ENCODE assay signal across 15 mouse cellular contexts in genomic region chr9:109911779-109912178, GRCm38 (mm10). TPM values are rescaled to one million over a fixed set of nuclear protein-coding genes. Genes with fewer than 3 reads are reported as not detected.
DNase-seq lines count a peak whose midpoint lies in the region; ATAC-seq and TF ChIP-seq lines count a peak whose summit lies in the region.
"Had no signal": no experiment of that assay in that cellular context is flagged by ENCODE, and none has a peak within 500 bp of the region (broad histone marks: within the 10 kb centered on the region; RNA-seq: fewer than 3 reads in every experiment).

No protein-coding gene starts in this region.

- H3K27ac ChIP-seq in liver, adult 2 months (replicated peaks; ENCODE audit: insufficient read depth, low read depth, low read length) = no peak overlapping the region
- H3K27ac ChIP-seq in liver, embryonic 12.5 days = no peak overlapping the region
- H3K27ac ChIP-seq in kidney, embryonic 14.5 days (ENCODE audit: low read depth, low read length) = no peak overlapping the region
- H3K27ac ChIP-seq: midbrain, embryonic 10.5 days had no signal

- no peaks in the 10 kb centered on the region for H3K4me1 ChIP-seq in liver, adult 2 months (ENCODE audit: control insufficient read depth, insufficient read depth, low read length)
- H3K4me1 ChIP-seq in liver, embryonic 12.5 days = peaks cover 9% of the 10 kb centered on the region
- H3K4me1 ChIP-seq in kidney, embryonic 14.5 days (ENCODE audit: control insufficient read depth, insufficient read depth, low read length) = peaks cover 9% of the 10 kb centered on the region; the same call in 1 of the 2 replicates

- WGBS in liver, adult 2 months = 17% methylated on average over 7 of the region's 7 CpGs
- 70% methylated on average over 7 of the region's 7 CpGs for WGBS in liver, embryonic 12.5 days (ENCODE audit: insufficient replicate concordance)
- WGBS in kidney, embryonic 14.5 days = 85% methylated on average over 7 of the region's 7 CpGs

- no peak for TF ChIP-seq CTCF in liver, adult 2 months (IDR thresholded peaks at IDR 0.05; ENCODE audit: low read depth, low read length)

- intact Hi-C loops in heart, postnatal 36 days (cut with DNase I) = no loop called here

- DNase-seq in adrenal gland, postnatal 14 days = peak; percentile 67
- no peak for DNase-seq in adrenal gland, adult 18-20 months (ENCODE audit: low spot score in 2 of 2)
- DNase-seq in liver, adult 2 months (ENCODE audit: extremely low read depth, low read depth, low spot score) = peak; percentile 86
- peak; percentile 51 to 62 for DNase-seq in adrenal gland, postnatal 36 days
- peak; percentile 54 to 57 for DNase-seq in heart, postnatal 36 days
- DNase-seq in yolk sac, embryonic 10.5 days (ENCODE audit: low spot score) = no peak
- DNase-seq: cerebellum, adult 8-10 months; kidney, adult 9 months; lung, postnatal 10 days; thymus, postnatal 4 days had no signal

- no peak for TF ChIP-seq POLR2A in liver, adult 2 months (IDR thresholded peaks at IDR 0.05; ENCODE audit: extremely low read depth, insufficient read depth, low read length)

- no peaks in the 10 kb centered on the region for H3K36me3 ChIP-seq in liver, adult 2 months (ENCODE audit: control insufficient read depth, insufficient read depth, low read length)
- no peaks in the 10 kb centered on the region for H3K36me3 ChIP-seq in liver, embryonic 12.5 days
- H3K36me3 ChIP-seq in kidney, embryonic 14.5 days (ENCODE audit: control insufficient read depth, insufficient read depth, low read length) = no peaks in the 10 kb centered on the region
- H3K36me3 ChIP-seq: midbrain, embryonic 10.5 days had no signal

- H3K4me2 ChIP-seq in liver, embryonic 12.5 days = no peak overlapping the region
- no peak overlapping the region for H3K4me2 ChIP-seq in kidney, embryonic 14.5 days (replicated peaks; ENCODE audit: low read depth, low read length)
- H3K4me2 ChIP-seq: liver, embryonic 11.5 days had no signal

- no peak overlapping the region for H3K4me3 ChIP-seq in liver, adult 2 months (ENCODE audit: insufficient read depth, low read depth, low read length)
- no peak overlapping the region for H3K4me3 ChIP-seq in liver, embryonic 12.5 days
- no peak overlapping the region for H3K4me3 ChIP-seq in kidney, embryonic 14.5 days (ENCODE audit: low read length)
- H3K4me3 ChIP-seq: midbrain, embryonic 10.5 days; myocyte had no signal

- H3K9me3 ChIP-seq in liver, embryonic 12.5 days (replicated peaks) = no peaks in the 10 kb centered on the region
- no peaks in the 10 kb centered on the region for H3K9me3 ChIP-seq in kidney, embryonic 14.5 days (ENCODE audit: control insufficient read depth, low read length)
- H3K9me3 ChIP-seq: midbrain, embryonic 10.5 days had no signal

- H3K9ac ChIP-seq in liver, adult 2 months (ENCODE audit: low read depth, low read length) = no peak overlapping the region
- H3K9ac ChIP-seq in liver, embryonic 12.5 days = no peak overlapping the region
- no peak overlapping the region for H3K9ac ChIP-seq in kidney, embryonic 14.5 days (ENCODE audit: low read depth, low read length)

- no peaks in the 10 kb centered on the region for H3K79me2 ChIP-seq in liver, adult 2 months (ENCODE audit: control insufficient read depth, insufficient read depth, low read length)

- no peak for ATAC-seq in liver, embryonic 12.5 days
- no peak for ATAC-seq in kidney, embryonic 14.5 days (ENCODE audit: low FRiP score, low TSS enrichment)

- H3K27me3 ChIP-seq in liver, adult 2 months (ENCODE audit: control insufficient read depth, insufficient read depth, low read length) = no peaks in the 10 kb centered on the region
- H3K27me3 ChIP-seq in liver, embryonic 12.5 days (replicated peaks) = no peaks in the 10 kb centered on the region
- no peaks in the 10 kb centered on the region for H3K27me3 ChIP-seq in kidney, embryonic 14.5 days (ENCODE audit: control insufficient read depth, insufficient read depth, low read length)

RNA-seq across cellular contexts. Expression of gene Map4, which starts 19.5 kb away (rescaled TPM):
- 85.4 and 94.2 TPM in 2 replicates for total RNA-seq in adrenal gland, postnatal 14 days (2021)
- 10 to 100 TPM; 79.0 to 91.6 TPM for total RNA-seq in adrenal gland, adult 18-20 months (2021)
- 16.8 and 19.3 TPM in 2 replicates for total RNA-seq in liver, adult 2 months (2014; rRNA removed)
- polyA plus RNA-seq in liver, adult 2 months (2012; rRNA removed) = 43.2 and 50.9 TPM in 2 replicates
- 18.6 and 19.1 TPM in 2 replicates for polyA plus RNA-seq in liver, embryonic 12.5 days (2016; fragmentation: Nextera tagmentation; extraction: Ambion mirVana)
- 10 to 100 TPM; 75.6 to 96.8 TPM for total RNA-seq in adrenal gland, postnatal 36 days (2021)
- 100 to 1,000 TPM; 316 to 318 TPM for total RNA-seq in heart, postnatal 36 days (2021)
- 35.1 and 54.6 TPM in 2 replicates for polyA plus RNA-seq in kidney, embryonic 14.5 days (2014; fragmentation: Nextera tagmentation; extraction: Ambion mirVana)

RNA-seq across cellular contexts. Expression of gene Cdc25a, which starts 36.4 kb away (rescaled TPM):
- 14.6 and 16.7 TPM in 2 replicates for total RNA-seq in adrenal gland, postnatal 14 days (2021)
- 10 to 100 TPM; 10.9 to 14.1 TPM for total RNA-seq in adrenal gland, adult 18-20 months (2021)
- 0.92 and 2.1 TPM in 2 replicates for total RNA-seq in liver, adult 2 months (2014; rRNA removed)
- polyA plus RNA-seq in liver, adult 2 months (2012; rRNA removed) = 0.73 and 0.87 TPM in 2 replicates
- 34.9 and 36.4 TPM in 2 replicates for polyA plus RNA-seq in liver, embryonic 12.5 days (2016; fragmentation: Nextera tagmentation; extraction: Ambion mirVana)
- total RNA-seq in adrenal gland, postnatal 36 days (2021) = 10 to 100 TPM; 10.1 to 17.6 TPM
- total RNA-seq in heart, postnatal 36 days (2021) = 1 to 10 TPM; 4.4 to 6.3 TPM
- polyA plus RNA-seq in kidney, embryonic 14.5 days (2014; fragmentation: Nextera tagmentation; extraction: Ambion mirVana) = 21.1 and 31.6 TPM in 2 replicates

Comparison
In these comparisons a context has a peak if more than half of its experiments do, and no peak if none do; other contexts are left out.
1. DNase-seq: peak in adrenal gland, postnatal 14 days (single experiment), liver, adult 2 months (single experiment), adrenal gland, postnatal 36 days (2 of 2) and heart, postnatal 36 days (2 of 2); none in adrenal gland, adult 18-20 months (0 of 2) and yolk sac, embryonic 10.5 days (single experiment).